Mouse (Mus musculus) kidney, adult 11 months (tissue): ENCODE results near the gene Elmo1.

Experiments used
- DNase-seq: peaks from one replicate; pipeline ENCODE4 v3.0.0; 2022

Gene Elmo1

DNA sequence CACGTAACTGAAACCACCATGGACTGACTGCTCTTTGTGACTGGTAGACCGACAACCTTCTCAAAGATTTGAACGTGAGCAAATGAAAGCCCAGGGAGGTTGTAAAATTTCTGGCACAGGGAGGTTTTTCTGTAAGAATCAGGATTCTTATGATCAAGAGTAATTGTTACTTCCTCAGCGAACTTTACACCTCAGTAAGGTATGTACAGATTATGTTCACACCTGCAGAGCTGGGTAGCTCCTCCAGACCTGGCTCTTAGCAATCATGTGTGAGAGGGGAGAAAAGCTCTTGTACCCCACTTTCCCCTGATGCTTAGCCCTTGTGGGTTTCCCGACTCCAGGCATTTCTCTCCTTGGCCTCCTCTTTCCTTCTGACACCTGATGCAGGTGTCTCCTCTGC lies 123.5 kb downstream of the Elmo1 start:
- DNase-seq: no peak

DNA sequence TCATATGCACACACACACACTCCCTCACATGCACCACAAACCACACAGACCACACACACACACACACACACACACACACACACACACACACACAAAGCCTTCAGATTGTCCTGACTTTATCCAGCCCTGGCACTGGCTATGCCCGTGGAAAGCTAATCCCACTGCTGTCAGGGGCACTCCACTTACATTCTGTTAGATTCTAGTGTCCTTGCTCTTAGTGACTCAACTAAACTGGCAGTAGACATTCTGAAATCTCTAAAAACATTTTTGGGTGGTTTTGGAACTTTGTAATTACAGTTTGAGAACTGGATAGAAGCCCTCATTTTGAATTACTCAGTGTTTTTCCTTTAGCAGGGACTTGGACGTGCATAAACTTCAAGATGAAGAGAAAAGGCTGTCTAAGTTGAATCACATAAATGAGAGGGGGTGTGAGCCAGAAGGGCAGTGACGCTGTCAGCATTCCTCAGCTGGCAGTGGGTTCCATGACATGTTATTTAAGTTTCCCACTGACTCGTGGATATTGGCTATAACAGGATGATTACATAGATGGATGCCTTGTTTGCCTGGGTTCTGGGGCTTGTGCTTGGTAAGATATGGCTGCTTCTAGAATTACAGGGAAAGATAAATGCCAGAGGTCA lies 127.2 kb downstream of the Elmo1 start:
- DNase-seq: no peak

DNA sequence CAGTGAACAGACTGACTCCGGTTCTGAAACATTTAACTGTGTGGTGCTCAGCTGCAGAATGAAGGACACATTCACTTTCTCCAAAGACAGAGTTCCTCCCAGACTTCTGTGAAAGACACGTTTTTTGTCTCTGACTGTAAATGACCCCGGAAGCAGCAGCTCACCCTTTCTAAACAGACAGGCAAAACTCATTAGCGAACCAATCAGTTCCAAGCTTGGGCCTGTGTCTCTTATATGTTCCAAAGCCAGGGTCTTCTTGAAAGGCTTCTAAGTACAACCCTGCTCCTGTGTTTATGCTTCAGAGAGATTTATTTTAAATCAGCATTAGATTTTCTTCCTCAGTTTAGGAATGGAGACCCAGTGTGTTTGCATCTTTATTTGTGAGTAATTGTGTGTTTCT lies 127.7 kb downstream of the Elmo1 start:
- DNase-seq: no peak

DNA sequence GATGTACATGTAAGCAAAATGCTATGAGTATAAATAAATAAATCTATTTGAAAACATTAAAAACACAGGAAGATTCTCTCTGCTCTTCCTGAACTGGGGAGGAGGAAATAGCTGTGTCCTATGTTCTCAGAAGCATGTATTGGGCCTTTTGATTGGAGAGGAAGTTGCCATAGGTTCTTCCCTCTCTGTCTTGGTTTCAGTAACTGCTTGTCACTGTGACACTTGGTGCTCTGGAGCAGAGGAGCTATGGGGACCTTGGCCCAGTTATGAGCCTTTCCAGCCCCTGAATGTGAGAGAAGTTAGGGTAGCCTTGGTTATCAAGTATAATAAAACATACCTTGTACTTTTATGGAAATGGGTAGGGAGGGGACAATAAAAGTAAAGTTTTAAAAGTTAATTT lies 130.0 kb downstream of the Elmo1 start:
- DNase-seq: no peak

DNA sequence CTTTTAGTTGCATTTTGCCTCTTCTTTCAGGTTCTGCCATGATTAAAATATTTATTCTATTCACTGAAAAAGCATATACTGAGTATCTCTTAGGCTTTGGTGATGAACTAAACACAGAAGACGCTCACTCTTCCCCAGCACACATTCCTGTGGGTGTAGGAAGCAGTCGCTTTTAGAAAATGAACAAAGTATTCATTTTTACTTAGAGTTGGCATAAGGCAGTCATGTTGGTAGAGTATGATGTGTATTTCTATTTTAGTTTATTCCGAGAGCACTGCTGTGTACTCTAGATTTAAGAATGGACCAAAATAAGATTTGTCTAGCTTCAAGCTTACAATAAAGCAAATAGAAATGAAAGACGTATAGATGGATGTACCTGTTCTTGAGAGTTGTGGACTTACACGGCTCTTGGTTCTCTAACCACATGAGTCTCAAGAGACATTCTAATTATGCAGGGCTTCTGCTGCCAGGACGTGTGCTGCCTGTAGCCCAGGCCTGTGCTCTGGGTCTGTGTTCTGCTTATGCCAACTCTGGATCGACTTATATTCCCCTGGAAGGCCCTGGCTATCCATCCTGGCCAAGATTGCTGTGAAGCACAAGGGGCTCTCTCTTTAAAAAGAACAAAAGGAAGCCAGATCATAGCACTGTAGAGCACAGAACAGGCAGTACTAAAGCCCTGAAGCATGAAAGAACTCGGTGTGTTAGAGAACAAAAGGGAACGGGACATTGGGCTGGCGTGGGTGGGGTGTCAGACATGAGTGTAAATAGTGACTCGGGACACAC lies 137.7 kb downstream of the Elmo1 start:
- no peak for DNase-seq

DNA sequence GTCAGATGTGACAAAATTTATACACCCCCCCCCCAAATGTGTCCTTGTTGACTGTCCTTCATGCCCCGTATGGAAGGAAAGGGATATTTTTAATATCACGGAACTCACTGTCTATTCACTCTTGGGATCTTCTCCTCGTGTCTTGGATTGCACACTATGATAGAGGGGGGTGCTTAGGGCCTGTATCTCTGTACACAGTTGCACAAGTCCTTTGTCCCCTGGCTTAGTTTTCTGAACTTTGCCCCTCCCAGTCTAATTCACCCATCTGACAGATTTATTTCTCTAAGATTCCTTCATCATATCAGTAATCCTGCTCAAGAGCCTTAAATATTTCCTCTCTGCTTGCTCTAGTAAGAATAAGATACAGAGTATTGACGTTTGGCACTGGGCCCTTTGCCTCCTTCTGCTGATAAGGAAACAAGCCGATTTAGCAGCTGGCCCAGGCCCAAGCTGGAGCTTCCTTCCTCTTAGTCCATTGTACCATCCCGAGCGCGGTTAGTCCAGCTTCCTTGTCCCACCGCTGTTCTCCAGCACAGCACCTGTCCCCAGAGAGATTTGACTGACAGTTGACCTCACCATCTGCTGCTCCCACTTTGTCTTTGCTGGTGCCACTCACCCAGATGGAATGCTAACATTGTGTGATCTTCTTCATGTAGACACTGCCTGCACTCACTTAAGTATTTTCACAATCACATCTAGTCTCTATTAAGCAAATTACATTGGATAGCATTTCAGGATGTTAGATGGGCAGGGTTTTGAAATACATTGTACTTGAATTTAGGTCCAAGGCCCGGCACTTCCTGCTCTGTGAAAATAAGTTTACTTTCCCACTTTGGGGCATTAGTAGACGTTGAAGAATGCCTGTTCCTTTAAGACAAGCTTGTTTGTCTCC lies 141.7 kb downstream of the Elmo1 start:
- DNase-seq: peak; percentile 79

DNA sequence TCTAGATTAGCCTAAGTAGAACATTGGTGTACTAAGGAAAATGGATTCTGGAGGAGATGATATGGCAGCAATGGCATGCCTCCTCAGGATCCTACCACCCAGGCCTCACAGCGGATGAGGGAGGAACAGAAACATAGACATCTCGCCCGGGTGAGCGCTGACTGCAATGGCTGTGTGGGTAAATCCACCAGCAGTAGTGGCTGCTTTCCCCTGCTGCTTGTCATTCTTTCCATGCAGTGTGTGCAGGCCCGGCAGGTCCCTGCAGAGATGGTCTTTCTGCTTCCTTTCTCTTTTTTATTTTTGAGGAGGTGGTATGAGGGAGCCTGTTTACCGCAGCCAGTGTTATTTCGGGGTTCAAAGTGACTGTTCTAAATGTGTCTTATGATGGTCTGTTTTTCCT lies 143.3 kb downstream of the Elmo1 start:
- no peak for DNase-seq

DNA sequence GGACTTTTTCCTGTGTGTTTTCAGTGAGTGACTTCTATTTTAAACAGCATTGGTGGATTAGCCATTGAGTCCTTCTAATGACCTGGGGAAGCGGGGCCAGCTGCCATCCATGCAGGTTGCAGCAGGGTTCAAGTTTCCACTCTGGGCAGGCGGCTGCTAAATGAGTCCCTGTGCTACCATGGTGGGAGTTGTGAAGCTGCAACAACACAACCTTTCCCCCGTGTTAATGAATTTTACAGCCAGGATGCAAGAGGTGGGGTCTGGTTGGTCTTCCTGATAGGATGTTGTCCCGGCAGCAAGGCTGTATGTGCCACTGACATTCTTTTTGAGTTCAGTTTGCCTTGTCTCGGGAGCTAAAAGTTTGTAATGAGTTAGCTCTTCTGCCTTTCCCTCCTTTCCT lies 147.2 kb downstream of the Elmo1 start:
- no peak for DNase-seq

DNA sequence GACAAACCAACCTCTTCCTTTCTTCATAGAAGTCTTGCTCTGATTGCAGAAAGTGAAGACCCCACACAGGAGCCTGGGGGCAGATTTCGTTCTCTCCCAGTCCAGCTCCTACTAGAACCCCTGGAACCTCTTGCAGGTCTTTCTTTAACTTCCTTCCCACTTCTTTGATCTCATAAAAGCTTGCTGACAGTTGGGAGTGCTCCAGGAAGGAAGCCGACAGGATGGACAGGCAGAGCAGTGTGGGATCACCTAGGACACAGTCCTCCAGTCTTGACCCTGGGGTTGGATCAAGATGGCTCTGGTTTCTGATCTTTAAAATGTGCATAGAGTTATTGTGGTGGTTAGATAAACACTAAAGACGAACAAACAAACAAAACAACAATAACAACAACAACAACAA lies 147.8 kb downstream of the Elmo1 start:
- DNase-seq: no peak

DNA sequence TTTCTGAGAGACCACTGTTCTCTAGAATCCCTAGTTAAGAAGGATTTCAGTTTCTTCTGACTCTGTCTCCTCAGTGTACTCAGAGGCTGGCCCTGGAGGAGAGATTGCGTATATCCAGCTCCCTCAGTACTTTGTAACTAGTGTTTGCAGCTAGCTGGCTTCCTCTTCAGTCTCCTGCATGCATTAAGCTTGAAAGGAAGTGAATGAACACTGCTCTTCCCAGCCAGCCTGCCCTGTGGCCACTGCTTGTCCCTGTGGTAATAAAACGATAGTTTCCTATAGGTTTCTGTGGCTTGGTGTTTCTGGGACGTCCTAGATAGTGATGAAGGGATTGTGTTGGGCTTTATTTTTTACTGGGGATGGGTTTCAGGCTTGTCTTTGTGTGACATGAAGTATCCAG lies 148.3 kb downstream of the Elmo1 start:
- DNase-seq: no peak

DNA sequence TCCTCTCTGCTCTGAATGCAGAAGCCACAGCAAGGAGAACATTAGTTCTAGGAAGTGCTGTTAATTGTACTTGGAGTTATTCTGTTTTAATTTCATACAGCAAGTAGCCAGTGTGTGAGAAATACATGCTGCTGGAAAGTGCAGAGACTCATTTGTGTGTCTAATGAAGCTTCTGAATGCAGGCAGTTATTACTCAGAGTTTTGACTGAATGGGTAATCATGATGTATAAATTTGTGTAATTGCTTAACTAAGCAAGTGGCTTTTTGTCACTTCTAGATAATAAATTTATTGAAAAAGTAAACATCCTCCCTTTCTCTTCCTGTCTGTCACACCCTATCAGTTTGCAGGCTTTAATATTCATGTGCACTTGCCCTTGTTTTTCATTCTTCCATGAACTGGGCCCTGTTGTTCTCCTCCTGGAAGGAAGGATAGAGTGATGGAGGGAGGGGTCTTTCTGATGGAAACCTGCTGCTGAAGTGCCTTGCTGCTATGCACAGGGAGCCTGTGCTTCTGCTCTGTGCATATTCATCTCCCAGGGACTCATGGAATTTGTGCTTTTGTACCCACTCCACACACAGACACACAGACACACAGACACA lies 159.8 kb downstream of the Elmo1 start:
- DNase-seq: no peak

DNA sequence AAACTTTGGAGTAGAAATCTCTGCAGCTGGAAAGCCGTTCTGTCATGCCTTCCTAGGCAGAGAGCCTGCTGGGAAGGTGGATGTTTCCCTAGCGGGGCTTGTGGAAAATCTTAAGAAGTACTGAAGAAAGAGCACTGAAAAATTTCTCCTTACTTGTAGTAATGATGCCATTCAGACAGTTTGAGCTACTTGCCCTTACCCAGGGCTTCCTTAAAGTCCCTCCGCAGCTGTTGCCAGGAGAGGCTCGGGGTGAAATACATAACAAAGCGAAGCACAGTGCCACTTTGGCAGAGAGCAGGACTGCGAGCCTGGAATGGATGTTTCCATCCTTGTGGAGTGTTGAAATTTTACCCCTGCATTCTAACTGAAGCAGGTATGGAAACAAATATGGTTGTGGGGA lies 164.5 kb downstream of the Elmo1 start:
- DNase-seq: no peak

DNA sequence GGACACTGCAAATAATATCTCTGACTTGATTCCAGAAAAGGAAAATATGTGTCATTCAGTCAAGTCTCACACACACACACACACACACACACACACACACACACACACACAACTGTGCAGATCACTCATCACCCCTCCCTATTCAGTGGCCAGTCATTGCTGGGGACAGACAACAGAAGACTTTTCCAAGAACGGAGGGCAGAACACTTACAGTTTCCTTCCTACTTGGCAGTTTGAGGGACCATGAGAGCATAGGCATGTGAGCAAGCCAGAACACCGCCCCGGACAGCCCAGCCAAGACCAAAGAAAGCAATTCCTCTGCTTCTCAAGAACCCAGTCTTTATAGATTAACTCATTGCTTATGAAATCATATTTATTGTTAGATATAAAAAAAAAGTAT lies 165.0 kb downstream of the Elmo1 start:
- peak; percentile 5 for DNase-seq

DNA sequence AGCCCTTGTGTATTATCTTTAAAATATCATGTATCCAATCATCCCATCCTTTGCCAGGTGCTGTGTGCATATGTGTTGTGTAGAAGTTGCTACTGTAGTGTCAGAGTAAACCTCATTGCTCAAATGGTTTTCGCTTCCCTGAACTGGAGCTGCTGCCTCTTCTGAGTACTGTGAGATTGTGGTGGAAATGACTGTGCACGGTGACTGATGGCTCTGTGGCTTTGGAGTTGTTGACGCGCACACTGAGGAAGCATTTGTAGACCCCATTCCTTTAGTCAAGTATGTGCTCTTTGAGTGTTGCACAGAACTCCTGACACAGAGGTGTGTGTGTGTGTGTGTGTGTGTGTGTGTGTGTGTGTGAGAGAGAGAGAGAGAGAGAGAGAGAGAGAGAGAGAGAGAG lies 166.2 kb downstream of the Elmo1 start:
- DNase-seq: no peak

DNA sequence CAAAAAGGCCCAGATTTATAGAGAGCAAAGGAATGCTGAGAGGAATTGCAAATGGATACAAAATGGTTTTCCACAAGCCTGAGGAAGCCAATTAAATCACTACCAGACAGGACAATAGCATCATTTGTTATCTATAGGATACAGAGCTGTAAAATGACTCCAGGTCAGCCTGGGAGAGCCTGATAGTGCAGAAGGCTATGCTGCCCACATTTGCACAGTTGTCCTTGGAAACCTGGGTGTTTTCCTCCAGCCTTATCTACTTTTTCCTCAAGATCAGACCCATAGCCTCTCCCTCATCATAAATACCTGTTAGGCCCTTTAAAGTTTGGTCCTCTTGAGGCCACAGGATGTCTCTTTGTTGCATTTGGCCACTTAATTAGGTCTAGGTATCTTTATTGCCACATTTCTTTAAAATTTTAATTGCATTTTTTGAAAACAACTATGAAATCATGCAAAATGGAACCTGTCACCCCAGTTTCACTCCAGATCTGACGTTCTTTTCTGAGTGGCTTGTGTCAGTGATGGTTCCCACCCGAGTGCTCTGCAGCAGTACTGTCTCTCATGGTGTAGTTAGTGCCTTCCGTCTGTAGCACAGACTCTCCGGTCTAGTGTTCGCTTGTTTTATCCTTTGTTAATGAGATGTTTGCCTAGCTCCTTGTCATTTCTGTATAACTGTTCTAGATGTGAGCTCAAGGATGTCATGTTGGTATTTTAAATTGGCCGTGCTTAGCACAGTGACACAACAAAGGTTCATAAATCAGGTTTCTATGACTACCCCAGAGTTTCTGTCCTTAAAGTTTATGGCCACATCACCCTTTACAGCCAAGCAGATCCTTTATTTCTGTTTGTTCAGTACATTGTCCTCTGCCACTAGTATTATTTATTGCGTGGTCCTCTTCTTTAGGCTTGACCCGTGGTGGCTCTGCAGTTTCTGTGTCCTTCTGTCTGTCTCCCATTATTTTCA lies 167.4 kb downstream of the Elmo1 start:
- DNase-seq: no peak

DNA sequence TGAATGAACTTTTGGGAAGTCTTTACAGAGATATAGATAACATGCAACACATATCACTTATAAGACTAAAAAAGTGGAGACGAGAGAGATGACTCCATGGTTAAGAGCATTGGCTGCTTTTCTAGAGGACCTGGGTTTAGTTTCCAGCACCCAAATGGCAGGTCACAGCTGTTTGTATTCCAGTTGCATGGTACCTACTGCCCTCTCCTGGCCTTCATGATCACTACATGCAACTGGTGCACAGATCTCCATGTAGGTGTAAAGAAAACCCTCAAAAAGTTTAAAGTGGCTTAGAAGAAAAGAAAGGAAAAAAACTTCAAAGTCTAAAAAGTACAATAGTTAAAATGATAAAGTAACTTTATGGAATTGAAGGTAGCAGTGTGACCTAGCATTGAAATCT lies 172.8 kb downstream of the Elmo1 start:
- no peak for DNase-seq

DNA sequence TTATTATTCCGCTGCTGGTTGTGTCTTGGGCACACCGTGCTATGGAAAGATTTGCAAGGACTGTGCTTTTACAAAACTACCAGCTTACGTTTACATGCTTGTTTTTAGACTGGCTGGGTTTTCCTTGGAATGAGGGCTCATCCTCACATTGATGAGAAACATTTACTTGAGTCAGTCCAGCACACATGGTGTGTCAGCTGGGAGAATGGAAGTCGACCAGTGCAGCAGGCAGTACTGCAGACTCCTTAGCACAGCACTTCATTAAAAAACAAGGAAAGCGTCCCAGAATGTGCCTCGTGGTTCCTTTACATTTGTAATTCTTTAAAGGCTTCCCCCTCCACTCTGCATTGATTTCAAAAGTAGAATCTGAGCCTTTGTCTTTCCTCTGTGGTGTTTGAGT lies 179.8 kb downstream of the Elmo1 start:
- no peak for DNase-seq

DNA sequence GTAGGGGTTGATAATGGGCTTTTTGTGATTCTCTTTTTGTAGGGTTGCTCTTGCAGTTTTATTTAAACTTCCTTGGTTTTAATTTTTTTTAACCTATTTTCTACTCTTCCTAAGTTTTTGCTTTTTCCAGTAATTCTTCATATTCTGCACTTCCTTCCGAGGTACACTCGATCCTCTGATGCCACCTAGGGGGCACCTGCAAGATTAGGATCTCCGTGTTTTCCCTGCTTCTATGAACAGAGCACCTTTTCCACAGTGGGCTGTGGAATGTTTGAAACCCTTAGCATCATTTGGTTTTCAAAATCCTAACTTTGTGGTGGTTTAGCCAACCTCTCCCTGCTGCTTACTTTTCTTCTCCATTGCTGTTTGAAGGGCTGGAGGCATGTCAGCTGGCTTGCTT lies 181.4 kb downstream of the Elmo1 start:
- DNase-seq: no peak

DNA sequence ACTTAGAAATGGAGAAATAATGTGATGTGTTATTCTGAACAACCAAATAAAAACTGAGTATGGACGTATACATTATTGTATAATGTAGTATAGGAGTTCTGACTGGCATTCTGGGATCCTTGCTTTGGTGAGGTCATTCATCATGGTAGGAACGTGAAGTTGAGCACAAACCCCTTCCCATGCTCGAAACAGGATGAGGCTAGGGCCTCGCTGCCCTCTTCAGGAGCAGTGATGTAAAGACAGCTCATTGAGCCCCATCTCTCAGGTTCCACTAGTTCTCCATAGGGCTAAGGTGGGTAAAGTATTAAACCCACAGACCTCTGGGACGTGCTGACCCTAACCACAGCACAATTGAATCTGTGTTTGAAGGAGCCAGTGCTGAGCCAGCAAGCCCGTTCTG lies 182.2 kb downstream of the Elmo1 start:
- no peak for DNase-seq

DNA sequence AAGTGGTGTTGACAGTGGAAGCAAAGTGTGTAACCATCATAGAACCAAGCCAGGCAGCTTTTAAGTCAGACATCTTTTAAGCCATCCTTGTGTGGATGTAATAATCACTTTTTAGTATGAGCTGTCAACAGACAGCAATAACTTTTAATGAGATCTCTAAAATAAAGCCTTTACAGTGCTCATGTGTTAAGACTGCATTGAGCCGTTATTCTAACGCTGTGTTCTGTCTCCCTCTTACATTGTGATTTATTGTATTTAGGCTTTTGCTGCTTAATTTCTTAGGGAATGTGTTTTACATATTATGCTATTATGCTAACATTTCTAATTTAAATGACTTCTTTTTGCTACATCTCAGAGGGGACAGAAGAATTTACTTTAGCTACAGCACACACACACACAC lies 189.5 kb downstream of the Elmo1 start:
- DNase-seq: no peak

DNA sequence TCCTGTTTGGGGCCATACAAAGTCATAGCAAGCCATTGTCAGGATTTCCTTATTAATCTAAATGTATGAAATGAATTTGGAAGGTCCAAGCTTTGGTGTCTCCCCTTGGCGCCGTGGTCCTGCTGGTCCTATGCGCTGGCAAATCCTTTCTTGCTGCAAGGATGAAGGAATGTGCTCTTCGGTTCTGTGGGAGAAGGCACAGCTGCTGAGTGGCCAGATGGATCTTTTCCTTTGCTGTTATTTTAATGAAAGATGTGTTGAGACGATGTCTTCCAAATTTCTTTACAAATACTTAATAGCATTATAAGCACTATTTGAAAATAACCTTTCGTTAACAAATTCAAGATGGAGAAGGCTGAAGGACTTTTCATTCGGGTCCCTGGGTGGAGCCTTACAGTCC lies 193.5 kb downstream of the Elmo1 start:
- DNase-seq: no peak

DNA sequence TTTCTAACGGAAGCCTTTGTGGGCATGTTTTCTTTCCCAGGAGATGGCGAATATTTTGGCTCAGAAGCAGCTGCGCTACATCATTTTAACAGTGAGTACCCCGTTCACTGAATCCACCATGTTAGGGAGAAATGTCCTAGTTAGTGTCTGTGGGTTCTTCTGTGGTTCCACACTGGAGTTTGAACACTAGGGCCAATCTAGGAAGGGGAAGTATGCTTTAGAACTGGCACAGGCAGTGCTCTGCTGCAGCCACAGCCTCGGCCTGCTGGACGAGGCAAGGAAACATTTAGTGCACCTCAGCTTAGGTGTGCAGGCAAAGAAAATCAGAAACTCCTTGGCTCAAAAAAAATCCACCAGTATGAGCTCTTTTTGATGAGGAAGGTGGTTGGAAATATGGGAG lies 196.3 kb downstream of the Elmo1 start:
- DNase-seq: no peak
